Mouse (Mus musculus): ENCODE results near the gene Slc44a4. TPM values are rescaled to one million over a fixed set of nuclear protein-coding genes. Genes with fewer than 3 reads are reported as not detected.
"Not testable (repeated sequence)": the region's sequence is repeated elsewhere in the genome, so short reads cannot be mapped to it uniquely, and the experiment has no call there.

Slc44a4 gene
- polyA plus RNA-seq, 2 experiments, result 1.0 to 2.7 TPM

- TF ChIP-seq CTCF (IDR thresholded peaks at IDR 0.05; ENCODE audit: low read depth), result no peak
- TF ChIP-seq EP300 (IDR thresholded peaks at IDR 0.05; ENCODE audit: low read depth), result no peak
- Histone ChIP-seq H3K27ac (no peak overlapping the region), H3K4me3 (ENCODE audit: insufficient read depth in 1 of 2, low read depth in 2 of 2, low read length in 2 of 2) (no peak overlapping the region), H3K4me1 (replicated peaks; ENCODE audit: control insufficient read depth in 2 of 2, insufficient read depth in 2 of 2, low read length in 1 of 2) (peaks cover 9 to 12% of the 10 kb centered on the region in 2 experiments), H3K9me3 (ENCODE audit: control insufficient read depth, low read length) (no peaks in the 10 kb centered on the region), H3K9ac (replicated peaks) (no peak overlapping the region), H3K4me2 (ENCODE audit: low read depth) (no peak overlapping the region), H3K36me3 (replicated peaks; ENCODE audit: control insufficient read depth, insufficient read depth, low read depth) (peaks cover 6% of the 10 kb centered on the region), H3K27me3 (ENCODE audit: control insufficient read depth, insufficient read depth, low read length) (peaks cover 5% of the 10 kb centered on the region)
- ATAC-seq (ENCODE audit: insufficient read depth), result no peak
- peak in 1 of 3 experiments; percentile 52 for DNase-seq (ENCODE audit: low read depth in 3 of 3, low spot score in 3 of 3)
- 58% methylated on average over 3 of the region's 3 CpGs for WGBS (ENCODE audit: insufficient replicate concordance)
Measured at GRCm38 (mm10) chr17:34955884-34956283, 41.6 kb downstream of the Slc44a4 start.

GRCm38 (mm10) chr17:34956340-34956739 is 42.1 kb downstream of the Slc44a4 start:
- DNase-seq (ENCODE audit: low read depth in 3 of 3, low spot score in 3 of 3), result no peak
- H3K9ac ChIP-seq (replicated peaks), result no peak overlapping the region
- 14% methylated on average over 1 of the region's 1 CpGs for WGBS (ENCODE audit: insufficient replicate concordance)

GRCm38 (mm10) chr17:34957291-34957690 is 43.0 kb downstream of the Slc44a4 start:
- H3K27ac ChIP-seq; H3K27me3 ChIP-seq (ENCODE audit: control insufficient read depth, insufficient read depth, low read length); ATAC-seq (ENCODE audit: insufficient read depth); H3K9me3 ChIP-seq (ENCODE audit: control insufficient read depth, low read length); DNase-seq (ENCODE audit: low read depth in 3 of 3, low spot score in 3 of 3); H3K36me3 ChIP-seq (replicated peaks; ENCODE audit: control insufficient read depth, insufficient read depth, low read depth); H3K9ac ChIP-seq (replicated peaks); H3K4me2 ChIP-seq (ENCODE audit: low read depth); H3K4me3 ChIP-seq (ENCODE audit: insufficient read depth in 1 of 2, low read depth in 2 of 2, low read length in 2 of 2): not testable (repeated sequence)
- 32% methylated on average over 20 of the region's 40 CpGs for WGBS (ENCODE audit: insufficient replicate concordance)
- H3K4me1 ChIP-seq (replicated peaks; ENCODE audit: control insufficient read depth in 2 of 2, insufficient read depth in 2 of 2, low read length in 1 of 2), result peaks cover 9 to 10% of the 10 kb centered on the region in 2 experiments

More at GRCm38 (mm10) chr17:34956340-34956739, 42.1 kb downstream of the Slc44a4 start:
- Histone ChIP-seq H3K4me1 (replicated peaks; ENCODE audit: control insufficient read depth in 2 of 2, insufficient read depth in 2 of 2, low read length in 1 of 2) (peaks cover 9 to 10% of the 10 kb centered on the region in 2 experiments), H3K36me3 (replicated peaks; ENCODE audit: control insufficient read depth, insufficient read depth, low read depth) (peaks cover 3% of the 10 kb centered on the region; the same call in 1 of the 2 replicates), H3K27ac (no peak overlapping the region), H3K4me2 (ENCODE audit: low read depth) (no peak overlapping the region), H3K4me3 (ENCODE audit: insufficient read depth in 1 of 2, low read depth in 2 of 2, low read length in 2 of 2) (no peak overlapping the region), H3K9me3 (ENCODE audit: control insufficient read depth, low read length) (no peaks in the 10 kb centered on the region), H3K27me3 (ENCODE audit: control insufficient read depth, insufficient read depth, low read length) (peaks cover 8% of the 10 kb centered on the region)
- ATAC-seq (ENCODE audit: insufficient read depth), result no peak
- TF ChIP-seq EP300 (IDR thresholded peaks at IDR 0.05; ENCODE audit: low read depth), result no peak
- peak; percentile 34; the same call in 1 of the 2 replicates for TF ChIP-seq CTCF (IDR thresholded peaks at IDR 0.05; ENCODE audit: low read depth)

- ATAC-seq (ENCODE audit: insufficient read depth); H3K36me3 ChIP-seq (replicated peaks; ENCODE audit: control insufficient read depth, insufficient read depth, low read depth); H3K4me3 ChIP-seq (ENCODE audit: insufficient read depth in 1 of 2, low read depth in 2 of 2, low read length in 2 of 2); H3K4me2 ChIP-seq (ENCODE audit: low read depth); DNase-seq (ENCODE audit: low read depth in 3 of 3, low spot score in 3 of 3); H3K27ac ChIP-seq; H3K9ac ChIP-seq (replicated peaks); H3K9me3 ChIP-seq (ENCODE audit: control insufficient read depth, low read length): not testable (repeated sequence)
- Histone ChIP-seq H3K4me1 (replicated peaks; ENCODE audit: control insufficient read depth in 2 of 2, insufficient read depth in 2 of 2, low read length in 1 of 2) (peaks cover 9 to 10% of the 10 kb centered on the region in 2 experiments), H3K27me3 (ENCODE audit: control insufficient read depth, insufficient read depth, low read length) (peaks cover 13% of the 10 kb centered on the region)
- WGBS (ENCODE audit: insufficient replicate concordance), result 21% methylated on average over 20 of the region's 40 CpGs
Measured at GRCm38 (mm10) chr17:34957966-34958365, 43.7 kb downstream of the Slc44a4 start.

GRCm38 (mm10) chr17:34958734-34959129 is 44.5 kb downstream of the Slc44a4 start:
- not testable (repeated sequence) for H3K36me3 ChIP-seq (replicated peaks; ENCODE audit: control insufficient read depth, insufficient read depth, low read depth); H3K9me3 ChIP-seq (ENCODE audit: control insufficient read depth, low read length); H3K27ac ChIP-seq; H3K9ac ChIP-seq (replicated peaks); DNase-seq (ENCODE audit: low read depth in 3 of 3, low spot score in 3 of 3)
- peak; percentile 17 for ATAC-seq (ENCODE audit: insufficient read depth)
- peak overlapping the region; percentile 82 for H3K4me2 ChIP-seq (ENCODE audit: low read depth)
- H3K4me3 ChIP-seq (ENCODE audit: insufficient read depth in 1 of 2, low read depth in 2 of 2, low read length in 2 of 2), result peak overlapping the region; percentile 26 to 51
- WGBS (ENCODE audit: insufficient replicate concordance), result under 1% methylated on average over 19 of the region's 47 CpGs
- peaks cover 17% of the 10 kb centered on the region for H3K27me3 ChIP-seq (ENCODE audit: control insufficient read depth, insufficient read depth, low read length)
- peaks cover 9 to 10% of the 10 kb centered on the region in 2 experiments for H3K4me1 ChIP-seq (replicated peaks; ENCODE audit: control insufficient read depth in 2 of 2, insufficient read depth in 2 of 2, low read length in 1 of 2)

- Histone ChIP-seq H3K27me3 (ENCODE audit: control insufficient read depth, insufficient read depth, low read length) (peaks cover 17% of the 10 kb centered on the region), H3K4me2 (ENCODE audit: low read depth) (peak within 1 kb of the TSS; percentile 82), H3K4me1 (replicated peaks; ENCODE audit: control insufficient read depth in 2 of 2, insufficient read depth in 2 of 2, low read length in 1 of 2) (peaks cover 9 to 10% of the 10 kb centered on the region in 2 experiments), H3K9ac (replicated peaks) (peak within 1 kb of the TSS; percentile 52), H3K4me3 (ENCODE audit: insufficient read depth in 1 of 2, low read depth in 2 of 2, low read length in 2 of 2) (peak within 1 kb of the TSS; percentile 51 to 68), H3K27ac (peak within 1 kb of the TSS; percentile 7)
- not testable (repeated sequence) for H3K36me3 ChIP-seq (replicated peaks; ENCODE audit: control insufficient read depth, insufficient read depth, low read depth); H3K9me3 ChIP-seq (ENCODE audit: control insufficient read depth, low read length)
- 0% methylated on average over 25 of the region's 32 CpGs for WGBS (ENCODE audit: insufficient replicate concordance)
- ATAC-seq (ENCODE audit: insufficient read depth) (peak; percentile 91), DNase-seq (ENCODE audit: low read depth in 3 of 3, low spot score in 3 of 3) (peak in 1 of 3 experiments; percentile 68)
Measured at GRCm38 (mm10) chr17:34959130-34959778, 45.0 kb downstream of the Slc44a4 start, which contains the start of gene Hspa1b. Gene Hspa1b, minus strand, starts transcription at chr17:34959238.
